Mouse (Mus musculus) G1E (cell line): ENCODE data around the gene Desi1.

Experiments used
- CTCF ChIP-seq: IDR thresholded peaks from 2 replicates; pipeline ENCODE4 v1.5.1; 2012; ENCODE audit warnings: low read depth, low read length, inconsistent platforms, mixed read lengths
- GATA1 ChIP-seq: IDR thresholded peaks from 2 replicates; pipeline ENCODE4 v1.6.1; 2012; ENCODE audit warnings: borderline replicate concordance, low read length, inconsistent platforms, mixed read lengths
- GATA2 ChIP-seq: IDR thresholded peaks from 2 replicates; pipeline ENCODE4 v1.6.1; 2012; ENCODE audit warnings: low read depth, low read length, inconsistent platforms, borderline replicate concordance

DNA sequence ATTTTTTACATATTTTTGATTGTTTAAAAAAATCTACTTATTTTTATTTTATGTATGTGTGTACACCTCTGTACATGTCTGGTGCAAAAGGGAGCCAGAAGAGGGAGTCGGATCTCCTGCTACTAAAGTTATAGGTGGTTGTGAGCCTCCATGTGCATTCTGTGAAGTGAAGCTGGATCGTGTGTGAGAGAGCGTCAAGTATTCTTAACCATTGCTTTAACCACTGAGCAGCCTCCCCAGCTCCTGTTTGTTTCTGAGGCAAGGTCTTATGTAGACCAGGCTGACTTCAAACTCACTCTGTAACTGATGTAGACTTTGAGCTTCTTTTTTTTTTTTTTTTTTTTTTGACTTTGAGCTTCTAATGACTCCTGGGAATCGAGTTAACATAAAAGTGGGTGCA is 16.2 kb downstream of the Desi1 start:
- no peak for TF ChIP-seq GATA1
- no peak for TF ChIP-seq CTCF
- no peak for TF ChIP-seq GATA2
